Mouse (Mus musculus) neural tube, embryonic 13.5 days (tissue): ENCODE results near the gene Myh10. TPM values are rescaled to one million over a fixed set of nuclear protein-coding genes. Genes with fewer than 3 reads are reported as not detected.

Source experiments
- ATAC-seq: fragments of 200-750 bp; cut with Nextera tagmentation; 2 replicates; pipeline ENCODE4 v1.8.0; 2017; ENCODE audit warnings: low read depth, mild to moderate bottlenecking, moderate TSS enrichment, moderate library complexity
- H3K27ac ChIP-seq: fragments of 300-500 bp; sonication (generic); replicated peaks from 2 replicates; pipeline ENCODE4 v1.5.1; 2015; ENCODE audit warnings: moderate library complexity, mild to moderate bottlenecking, inconsistent platforms
- H3K27me3 ChIP-seq: fragments of 300-500 bp; sonication (generic); 2 replicates; pipeline ENCODE4 v1.6.1; 2015; ENCODE audit warnings: mild to moderate bottlenecking, inconsistent platforms
- H3K36me3 ChIP-seq: fragments of 300-500 bp; sonication (generic); 2 replicates; pipeline ENCODE4 v1.6.1; 2015; ENCODE audit warnings: mild to moderate bottlenecking, inconsistent platforms
- H3K4me1 ChIP-seq: fragments of 300-500 bp; sonication (generic); replicated peaks from 2 replicates; pipeline ENCODE4 v1.6.1; 2015; ENCODE audit warnings: inconsistent platforms
- H3K4me2 ChIP-seq: fragments of 300-500 bp; sonication (generic); 2 replicates; pipeline ENCODE4 v1.6.1; 2015; ENCODE audit warnings: inconsistent platforms, mild to moderate bottlenecking, moderate library complexity
- H3K4me3 ChIP-seq: fragments of 300-500 bp; sonication (generic); 2 replicates; pipeline ENCODE4 v1.5.1; 2015; ENCODE audit warnings: mild to moderate bottlenecking, inconsistent platforms
- H3K9ac ChIP-seq: fragments of 300-500 bp; sonication (generic); 2 replicates; pipeline ENCODE4 v1.6.1; 2015; ENCODE audit warnings: moderate library complexity, mild to moderate bottlenecking, inconsistent platforms
- H3K9me3 ChIP-seq: fragments of 300-500 bp; sonication (generic); 2 replicates; pipeline ENCODE4 v1.6.1; 2016; ENCODE audit warnings: inconsistent platforms
- WGBS: fragments of 180-500 bp; shearing (Covaris S2); methylation state at CpG from one replicate; pipeline ENCODE4 v1.1.7; 2015; 5-methylcytosine and 5-hydroxymethylcytosine counted together
- polyA plus RNA-seq: library from polyadenylated mRNA; unstranded; fragments of >200 nt; fragmentation: Nextera tagmentation; extraction: Ambion mirVana; gene quantifications from 2 replicates; pipeline ENCODE4 v1.2.1, GENCODE M21; 2015

Myh10 gene
- polyA plus RNA-seq: 76.5 and 94.0 TPM in 2 replicates

- H3K27me3 ChIP-seq: no peaks in the 10 kb centered on the region
- H3K9me3 ChIP-seq: no peaks in the 10 kb centered on the region
- peak; percentile 99 for ATAC-seq
- H3K36me3 ChIP-seq: no peaks in the 10 kb centered on the region
- WGBS: under 1% methylated on average over 51 of the region's 51 CpGs
- peaks cover 26% of the 10 kb centered on the region for H3K4me1 ChIP-seq
- peak within 1 kb of the TSS; percentile 80 for H3K4me3 ChIP-seq
- H3K4me2 ChIP-seq: peak within 1 kb of the TSS; percentile 71
- H3K9ac ChIP-seq: peak within 1 kb of the TSS; percentile 97
- H3K27ac ChIP-seq: peak within 1 kb of the TSS; percentile 99
Measured at GRCm38 (mm10) chr11:68691321-68692009, at the start of gene Myh10. Gene Myh10 (plus strand): TSS chr11:68691559.

GRCm38 (mm10) chr11:68644781-68645180, 46.6 kb upstream of the Myh10 start:
- Histone ChIP-seq H3K9ac (no peak overlapping the region), H3K4me1 (no peaks in the 10 kb centered on the region), H3K9me3 (no peaks in the 10 kb centered on the region), H3K27ac (no peak overlapping the region), H3K4me3 (no peak overlapping the region), H3K27me3 (no peaks in the 10 kb centered on the region), H3K4me2 (no peak overlapping the region), H3K36me3 (no peaks in the 10 kb centered on the region)
- no peak for ATAC-seq
- WGBS: 67% methylated on average over 6 of the region's 6 CpGs

GRCm38 (mm10) chr11:68647808-68648207, 43.6 kb upstream of the Myh10 start:
- Histone ChIP-seq H3K4me3 (no peak overlapping the region), H3K27ac (no peak overlapping the region), H3K4me2 (no peak overlapping the region), H3K36me3 (no peaks in the 10 kb centered on the region), H3K9me3 (no peaks in the 10 kb centered on the region), H3K4me1 (no peaks in the 10 kb centered on the region), H3K27me3 (no peaks in the 10 kb centered on the region), H3K9ac (no peak overlapping the region)
- 70% methylated on average over 5 of the region's 5 CpGs for WGBS
- no peak for ATAC-seq

- WGBS: 72% methylated on average over 16 of the region's 16 CpGs
- H3K4me1 ChIP-seq: no peaks in the 10 kb centered on the region
- no peak overlapping the region for H3K4me2 ChIP-seq
- H3K9ac ChIP-seq: no peak overlapping the region
- no peak for ATAC-seq
- no peak overlapping the region for H3K4me3 ChIP-seq
- H3K36me3 ChIP-seq: no peaks in the 10 kb centered on the region
- H3K27ac ChIP-seq: no peak overlapping the region
- no peaks in the 10 kb centered on the region for H3K9me3 ChIP-seq
- H3K27me3 ChIP-seq: no peaks in the 10 kb centered on the region
Measured at GRCm38 (mm10) chr11:68648385-68649148, 42.8 kb upstream of the Myh10 start.

GRCm38 (mm10) chr11:68651518-68651917, 39.8 kb upstream of the Myh10 start:
- H3K9me3 ChIP-seq: no peaks in the 10 kb centered on the region
- no peak overlapping the region for H3K9ac ChIP-seq
- 90% methylated on average over 2 of the region's 2 CpGs for WGBS
- H3K27me3 ChIP-seq: no peaks in the 10 kb centered on the region
- no peaks in the 10 kb centered on the region for H3K36me3 ChIP-seq
- no peak overlapping the region for H3K27ac ChIP-seq
- no peak overlapping the region for H3K4me2 ChIP-seq
- no peak overlapping the region for H3K4me3 ChIP-seq
- H3K4me1 ChIP-seq: no peaks in the 10 kb centered on the region
- ATAC-seq: no peak

- no peak overlapping the region for H3K27ac ChIP-seq
- 82% methylated on average over 1 of the region's 1 CpGs for WGBS
- no peaks in the 10 kb centered on the region for H3K27me3 ChIP-seq
- H3K4me1 ChIP-seq: no peaks in the 10 kb centered on the region
- ATAC-seq: no peak
- H3K9ac ChIP-seq: no peak overlapping the region
- no peak overlapping the region for H3K4me3 ChIP-seq
- H3K4me2 ChIP-seq: no peak overlapping the region
- no peaks in the 10 kb centered on the region for H3K9me3 ChIP-seq
- no peaks in the 10 kb centered on the region for H3K36me3 ChIP-seq
Measured at GRCm38 (mm10) chr11:68655524-68655923, 35.8 kb upstream of the Myh10 start.

GRCm38 (mm10) chr11:68656887-68657685, 34.3 kb upstream of the Myh10 start:
- Histone ChIP-seq H3K9ac (no peak overlapping the region), H3K27ac (no peak overlapping the region), H3K4me3 (no peak overlapping the region), H3K4me2 (no peak overlapping the region), H3K36me3 (no peaks in the 10 kb centered on the region), H3K4me1 (no peaks in the 10 kb centered on the region), H3K27me3 (no peaks in the 10 kb centered on the region), H3K9me3 (no peaks in the 10 kb centered on the region)
- no peak for ATAC-seq
- WGBS: 61% methylated on average over 6 of the region's 6 CpGs

- H3K9me3 ChIP-seq: no peaks in the 10 kb centered on the region
- H3K4me3 ChIP-seq: no peak overlapping the region
- H3K27ac ChIP-seq: no peak overlapping the region
- H3K4me2 ChIP-seq: no peak overlapping the region
- no peaks in the 10 kb centered on the region for H3K27me3 ChIP-seq
- H3K36me3 ChIP-seq: no peaks in the 10 kb centered on the region
- H3K9ac ChIP-seq: no peak overlapping the region
- WGBS: 64% methylated on average over 9 of the region's 9 CpGs
- ATAC-seq: no peak
- no peaks in the 10 kb centered on the region for H3K4me1 ChIP-seq
Measured at GRCm38 (mm10) chr11:68657811-68658210, 33.5 kb upstream of the Myh10 start.

GRCm38 (mm10) chr11:68665331-68665730, 26.0 kb upstream of the Myh10 start:
- no peak for ATAC-seq
- Histone ChIP-seq H3K4me2 (no peak overlapping the region), H3K4me3 (no peak overlapping the region), H3K9ac (no peak overlapping the region), H3K36me3 (no peaks in the 10 kb centered on the region), H3K27ac (no peak overlapping the region), H3K27me3 (no peaks in the 10 kb centered on the region), H3K9me3 (0 out of 2 replicates have a peak, but pooled peaks cover 7% of the 10 kb centered on the region), H3K4me1 (no peaks in the 10 kb centered on the region)
- 65% methylated on average over 2 of the region's 2 CpGs for WGBS

GRCm38 (mm10) chr11:68666210-68666609, 25.1 kb upstream of the Myh10 start:
- 43% methylated on average over 2 of the region's 2 CpGs for WGBS
- H3K9me3 ChIP-seq: 0 out of 2 replicates have a peak, but pooled peaks cover 7% of the 10 kb centered on the region

GRCm38 (mm10) chr11:68672270-68672970, 18.9 kb upstream of the Myh10 start:
- no peak overlapping the region for H3K4me2 ChIP-seq
- H3K27ac ChIP-seq: no peak overlapping the region
- no peaks in the 10 kb centered on the region for H3K36me3 ChIP-seq
- 67% methylated on average over 5 of the region's 5 CpGs for WGBS
- H3K27me3 ChIP-seq: no peaks in the 10 kb centered on the region
- no peaks in the 10 kb centered on the region for H3K4me1 ChIP-seq
- H3K4me3 ChIP-seq: no peak overlapping the region
- ATAC-seq: no peak
- no peak overlapping the region for H3K9ac ChIP-seq
- 0 out of 2 replicates have a peak, but pooled peaks cover 2% of the 10 kb centered on the region for H3K9me3 ChIP-seq

More at GRCm38 (mm10) chr11:68666210-68666609, 25.1 kb upstream of the Myh10 start:
- H3K4me2 ChIP-seq: no peak overlapping the region
- H3K27me3 ChIP-seq: no peaks in the 10 kb centered on the region
- no peak overlapping the region for H3K9ac ChIP-seq
- no peak overlapping the region for H3K4me3 ChIP-seq
- ATAC-seq: no peak
- no peaks in the 10 kb centered on the region for H3K4me1 ChIP-seq
- H3K36me3 ChIP-seq: no peaks in the 10 kb centered on the region
- H3K27ac ChIP-seq: no peak overlapping the region
